In the genomic region with DNA sequence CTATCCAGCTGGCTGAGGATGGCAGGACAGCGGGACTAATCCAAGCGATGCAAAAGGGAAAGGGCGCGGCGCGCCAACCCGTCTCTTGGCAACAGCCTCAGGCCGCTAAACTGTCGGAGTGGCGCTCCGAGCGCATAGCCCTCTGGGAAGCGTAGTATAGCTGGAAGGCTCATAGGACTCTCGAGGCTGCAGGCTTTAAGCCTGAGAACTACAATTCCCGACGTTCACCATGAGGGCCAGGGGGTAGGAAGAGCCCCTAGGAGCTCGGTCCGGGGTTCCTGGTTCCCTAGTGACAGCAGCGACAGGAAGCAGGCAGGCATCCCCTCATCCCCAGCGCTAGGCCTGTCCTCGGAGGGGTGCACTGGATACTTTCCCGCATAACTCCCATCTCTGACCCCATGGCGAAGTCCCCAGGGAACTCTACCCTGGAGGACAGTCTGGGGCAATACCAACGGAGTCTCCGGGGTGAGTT, we compare ENCODE assay signal across 8 mouse cellular contexts. TPM values are rescaled to one million over a fixed set of nuclear protein-coding genes. Genes with fewer than 3 reads are reported as not detected.
DNase-seq lines count a peak whose midpoint lies in the region; ATAC-seq and TF ChIP-seq lines count a peak whose summit lies in the region.

A gene (plus strand): TSS at position 70 of the 472 bp plus-strand sequence.

- peak within 1 kb of the TSS; percentile 87 for H3K9ac ChIP-seq in heart, embryonic 15.5 days
- peak within 1 kb of the TSS; percentile 90 for H3K9ac ChIP-seq in liver, embryonic 14.5 days (replicated peaks)
- H3K9ac ChIP-seq in neural tube, embryonic 11.5 days (ENCODE audit: low read length) = peak within 1 kb of the TSS; percentile 96
- H3K9ac ChIP-seq in stomach, postnatal 0 days (ENCODE audit: low read length) = peak within 1 kb of the TSS; percentile 79

- H3K4me3 ChIP-seq in heart, embryonic 15.5 days = peak within 1 kb of the TSS; percentile 92
- H3K4me3 ChIP-seq in liver, embryonic 14.5 days (ENCODE audit: insufficient read depth in 1 of 2, low read depth in 2 of 2, low read length in 2 of 2) = peak within 1 kb of the TSS; percentile 80 to 91
- peak within 1 kb of the TSS; percentile 89 for H3K4me3 ChIP-seq in neural tube, embryonic 11.5 days (ENCODE audit: low read depth, low read length)
- peak within 1 kb of the TSS; percentile 77 for H3K4me3 ChIP-seq in stomach, postnatal 0 days (ENCODE audit: low read depth, low read length)

- peak within 1 kb of the TSS; percentile 98 for H3K27ac ChIP-seq in heart, embryonic 15.5 days
- peak within 1 kb of the TSS; percentile 97 for H3K27ac ChIP-seq in liver, embryonic 14.5 days
- peak within 1 kb of the TSS; percentile 99 for H3K27ac ChIP-seq in neural tube, embryonic 11.5 days (ENCODE audit: low read depth, low read length)
- peak within 1 kb of the TSS; percentile 94 for H3K27ac ChIP-seq in stomach, postnatal 0 days (replicated peaks)

- H3K4me1 ChIP-seq in heart, embryonic 15.5 days (replicated peaks) = peaks cover 21% of the 10 kb centered on the region
- H3K4me1 ChIP-seq in liver, embryonic 14.5 days (replicated peaks; ENCODE audit: control insufficient read depth in 2 of 2, insufficient read depth in 2 of 2, low read length in 1 of 2) = peaks cover 14 to 22% of the 10 kb centered on the region in 2 experiments
- H3K4me1 ChIP-seq in neural tube, embryonic 11.5 days (ENCODE audit: control insufficient read depth, insufficient read depth, low read length) = peaks cover 3% of the 10 kb centered on the region
- H3K4me1 ChIP-seq in stomach, postnatal 0 days (replicated peaks; ENCODE audit: control insufficient read depth, insufficient read depth) = no peaks in the 10 kb centered on the region

- no peaks in the 10 kb centered on the region for H3K9me3 ChIP-seq in heart, embryonic 15.5 days (replicated peaks)
- H3K9me3 ChIP-seq in liver, embryonic 14.5 days (ENCODE audit: control insufficient read depth, low read length) = no peaks in the 10 kb centered on the region
- no peaks in the 10 kb centered on the region for H3K9me3 ChIP-seq in neural tube, embryonic 11.5 days (ENCODE audit: control insufficient read depth, low read length)
- no peaks in the 10 kb centered on the region for H3K9me3 ChIP-seq in stomach, postnatal 0 days (ENCODE audit: control insufficient read depth, low read length)

- H3K4me2 ChIP-seq in heart, embryonic 15.5 days = peak within 1 kb of the TSS; percentile 68
- peak within 1 kb of the TSS; percentile 84 for H3K4me2 ChIP-seq in liver, embryonic 14.5 days (ENCODE audit: low read depth)
- H3K4me2 ChIP-seq in neural tube, embryonic 11.5 days (ENCODE audit: low read depth) = peak within 1 kb of the TSS; percentile 51
- peak within 1 kb of the TSS; percentile 68 for H3K4me2 ChIP-seq in stomach, postnatal 0 days (replicated peaks; ENCODE audit: low read depth)

- peak; percentile 86 for DNase-seq in c-Kit-negative CD71-positive TER-119-positive erythroid progenitor cells, embryonic 14.5 days (ENCODE audit: low read depth, low spot score)
- peak; percentile 90 for DNase-seq in fibroblast of lung, adult 2 months (ENCODE audit: low read depth)
- peak; percentile 94 to 98 for DNase-seq in kidney, postnatal 25 days
- DNase-seq in liver, embryonic 14.5 days (ENCODE audit: low read depth in 3 of 3, low spot score in 3 of 3) = peak; percentile 90 to 95 (median 92)
- DNase-seq in neural tube, embryonic 11.5 days (ENCODE audit: low spot score) = peak; percentile 93
- peak; percentile 93 for DNase-seq in stomach, postnatal 0 days (ENCODE audit: low spot score)

- under 1% methylated on average over 25 of the region's 25 CpGs for WGBS in heart, embryonic 15.5 days
- WGBS in liver, embryonic 14.5 days (ENCODE audit: insufficient replicate concordance) = under 1% methylated on average over 25 of the region's 25 CpGs
- WGBS in neural tube, embryonic 11.5 days = 0% methylated on average over 25 of the region's 25 CpGs
- under 1% methylated on average over 25 of the region's 25 CpGs for WGBS in stomach, postnatal 0 days

- no peak for TF ChIP-seq EP300 in liver, embryonic 14.5 days (IDR thresholded peaks at IDR 0.05; ENCODE audit: low read depth)
- no peak for TF ChIP-seq EP300 in stomach, postnatal 0 days (optimal IDR thresholded peaks at IDR 0.05)

- H3K27me3 ChIP-seq in heart, embryonic 15.5 days = no peaks in the 10 kb centered on the region
- H3K27me3 ChIP-seq in liver, embryonic 14.5 days (ENCODE audit: control insufficient read depth, insufficient read depth, low read length) = no peaks in the 10 kb centered on the region
- no peaks in the 10 kb centered on the region for H3K27me3 ChIP-seq in neural tube, embryonic 11.5 days (ENCODE audit: control insufficient read depth, insufficient read depth, low read length)
- no peaks in the 10 kb centered on the region for H3K27me3 ChIP-seq in stomach, postnatal 0 days (ENCODE audit: control insufficient read depth, insufficient read depth, low read length)

- H3K36me3 ChIP-seq in heart, embryonic 15.5 days = no peaks in the 10 kb centered on the region
- H3K36me3 ChIP-seq in liver, embryonic 14.5 days (replicated peaks; ENCODE audit: control insufficient read depth, insufficient read depth, low read depth) = no peaks in the 10 kb centered on the region
- no peaks in the 10 kb centered on the region for H3K36me3 ChIP-seq in neural tube, embryonic 11.5 days (ENCODE audit: control insufficient read depth, insufficient read depth, low read length)
- H3K36me3 ChIP-seq in stomach, postnatal 0 days (ENCODE audit: control insufficient read depth, insufficient read depth, low read length) = no peaks in the 10 kb centered on the region

- TF ChIP-seq CTCF in liver, embryonic 14.5 days (IDR thresholded peaks at IDR 0.05; ENCODE audit: low read depth) = peak; percentile 22; the same call in 1 of the 2 replicates
- no peak; the same call in 1 of the 2 replicates for TF ChIP-seq CTCF in stomach, postnatal 0 days (IDR thresholded peaks at IDR 0.05; ENCODE audit: low read depth)

- ATAC-seq in CD4-positive, CD25-positive, alpha-beta regulatory T cell, adult 4 months = peak; percentile 94
- ATAC-seq in heart, embryonic 15.5 days (replicated peaks; ENCODE audit: insufficient number of reproducible peaks, insufficient read depth, low FRiP score, low read depth) = peak; percentile 94
- peak; percentile 90 for ATAC-seq in liver, embryonic 14.5 days (ENCODE audit: insufficient read depth)
- ATAC-seq in neural tube, embryonic 11.5 days (ENCODE audit: insufficient read depth, low FRiP score, low TSS enrichment) = peak; percentile 93
- peak; percentile 97 for ATAC-seq in stomach, postnatal 0 days (ENCODE audit: low FRiP score, low TSS enrichment)

RNA-seq across cellular contexts. Expression of the gene that starts here (rescaled TPM):
- 10 to 100 TPM; 25.3 to 25.5 TPM for polyA plus RNA-seq in CD4-positive, CD25-positive, alpha-beta regulatory T cell, adult 4 months (2017; shearing (Covaris generic))
- 8.6 and 12.7 TPM in 2 replicates for polyA plus RNA-seq in heart, embryonic 15.5 days (2015; fragmentation: Nextera tagmentation; extraction: Ambion mirVana)
- 1.2 and 2.7 TPM in 2 replicates for polyA plus RNA-seq in liver, embryonic 14.5 days (2012; rRNA removed)
- 4.4 and 5.1 TPM in 2 replicates for polyA plus RNA-seq in liver, embryonic 14.5 days (2014; fragmentation: Nextera tagmentation; extraction: Ambion mirVana)
- 19.2 and 22.8 TPM in 2 replicates for polyA plus RNA-seq in neural tube, embryonic 11.5 days (2014; fragmentation: Nextera tagmentation; extraction: Ambion mirVana)
- polyA plus RNA-seq in stomach, postnatal 0 days (2015; fragmentation: Nextera tagmentation; extraction: Ambion mirVana) = 6.4 TPM in 2 replicates

Comparison
In these comparisons a context has a peak if more than half of its experiments do, and no peak if none do; other contexts are left out.
1. Peak in every context shown above with its lines: DNase-seq, ATAC-seq, H3K4me3 ChIP-seq and H3K27ac ChIP-seq.